Mouse (Mus musculus): ENCODE data around the gene Hes6. TPM values are rescaled to one million over a fixed set of nuclear protein-coding genes. Genes with fewer than 3 reads are reported as not detected.

The Hes6 gene
- total and polyA plus RNA-seq, 3 experiments, result 19.0 to 91.5 (median 42.2) TPM

- Histone ChIP-seq H3K36me3 (replicated peaks) (peaks cover 96% of the 10 kb centered on the region), H3K9me3 (replicated peaks) (no peaks in the 10 kb centered on the region), H3K27me3 (ENCODE audit: insufficient read depth, low read length) (no peaks in the 10 kb centered on the region), H3K4me1 (ENCODE audit: insufficient read depth, low read depth, low read length) (peaks cover 25% of the 10 kb centered on the region), H3K4me3 (ENCODE audit: low read depth, low read length) (no peak overlapping the region)
- DNase-seq (ENCODE audit: low spot score) (peak; percentile 70), ATAC-seq (ENCODE audit: extremely low read depth, insufficient number of reproducible peaks, low FRiP score, poor library complexity, severe bottlenecking) (peak; percentile 73)
- TF ChIP-seq GATA2 (IDR thresholded peaks at IDR 0.05; ENCODE audit: borderline replicate concordance, low read depth, low read length), result no peak
- TF ChIP-seq CTCF (IDR thresholded peaks at IDR 0.05; ENCODE audit: low read depth, low read length), result peak; percentile 96
Measured at GRCm38 (mm10) chr1:91380453-91381090, 33.3 kb downstream of the Hes6 start.

GRCm38 (mm10) chr1:91373414-91373835 is 40.4 kb downstream of the Hes6 start:
- Histone ChIP-seq H3K36me3 (replicated peaks) (peaks cover 100% of the 10 kb centered on the region), H3K4me1 (ENCODE audit: insufficient read depth, low read depth, low read length) (peaks cover 45% of the 10 kb centered on the region), H3K9me3 (replicated peaks) (no peaks in the 10 kb centered on the region), H3K4me3 (ENCODE audit: low read depth, low read length) (no peak overlapping the region), H3K27me3 (ENCODE audit: insufficient read depth, low read length) (no peaks in the 10 kb centered on the region)
- TF ChIP-seq GATA2 (IDR thresholded peaks at IDR 0.05; ENCODE audit: borderline replicate concordance, low read depth, low read length), result no peak
- no peak for TF ChIP-seq GATA1 (IDR thresholded peaks at IDR 0.05; ENCODE audit: borderline replicate concordance, low read length)
- no peak for TF ChIP-seq CTCF (IDR thresholded peaks at IDR 0.05; ENCODE audit: low read depth, low read length)
- no peak for TF ChIP-seq TAL1 (conservative IDR thresholded peaks at IDR 0.05; ENCODE audit: low read depth, low read length)
- no peak for TF ChIP-seq POLR2AphosphoS5 (IDR thresholded peaks at IDR 0.05; ENCODE audit: insufficient replicate concordance, low read depth, low read length)
- ATAC-seq (ENCODE audit: extremely low read depth, insufficient number of reproducible peaks, low FRiP score, poor library complexity, severe bottlenecking) (no peak), DNase-seq (ENCODE audit: low spot score) (no peak)

DNA sequence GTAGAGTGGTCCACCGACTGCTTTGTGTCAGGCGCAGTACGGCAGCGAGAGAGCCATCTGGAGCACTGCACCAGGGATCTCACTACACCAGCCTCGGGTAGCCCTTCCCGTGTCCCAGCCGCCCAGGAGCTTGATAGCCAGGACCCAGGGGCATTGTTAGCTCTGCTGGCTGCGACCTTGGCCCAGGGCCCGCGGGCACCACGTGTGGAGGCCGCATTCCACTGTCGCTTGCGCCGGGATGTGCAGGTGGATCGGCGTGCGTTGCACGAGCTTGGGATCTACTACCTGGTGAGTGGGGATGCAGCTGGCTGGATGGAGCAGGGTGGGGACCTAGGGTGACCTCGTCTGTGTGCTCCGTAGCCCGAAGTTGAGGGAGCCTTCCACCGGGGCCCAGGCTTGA is 43.8 kb downstream of the Hes6 start:
- Histone ChIP-seq H3K4me3 (ENCODE audit: low read depth, low read length) (0 out of 2 replicates have a peak overlapping the region, but pooled peaks have one; percentile 2), H3K4me1 (ENCODE audit: insufficient read depth, low read depth, low read length) (peaks cover 55% of the 10 kb centered on the region), H3K9me3 (replicated peaks) (no peaks in the 10 kb centered on the region), H3K27me3 (ENCODE audit: insufficient read depth, low read length) (peaks cover 4% of the 10 kb centered on the region), H3K36me3 (replicated peaks) (peaks cover 73% of the 10 kb centered on the region)
- TF ChIP-seq GATA1 (IDR thresholded peaks at IDR 0.05; ENCODE audit: borderline replicate concordance, low read length), result no peak
- TF ChIP-seq POLR2AphosphoS5 (IDR thresholded peaks at IDR 0.05; ENCODE audit: insufficient replicate concordance, low read depth, low read length), result peak; percentile 27; the same call in 1 of the 2 replicates
- ATAC-seq (ENCODE audit: extremely low read depth, insufficient number of reproducible peaks, low FRiP score, poor library complexity, severe bottlenecking) (no peak), DNase-seq (ENCODE audit: low spot score) (no peak)

DNA sequence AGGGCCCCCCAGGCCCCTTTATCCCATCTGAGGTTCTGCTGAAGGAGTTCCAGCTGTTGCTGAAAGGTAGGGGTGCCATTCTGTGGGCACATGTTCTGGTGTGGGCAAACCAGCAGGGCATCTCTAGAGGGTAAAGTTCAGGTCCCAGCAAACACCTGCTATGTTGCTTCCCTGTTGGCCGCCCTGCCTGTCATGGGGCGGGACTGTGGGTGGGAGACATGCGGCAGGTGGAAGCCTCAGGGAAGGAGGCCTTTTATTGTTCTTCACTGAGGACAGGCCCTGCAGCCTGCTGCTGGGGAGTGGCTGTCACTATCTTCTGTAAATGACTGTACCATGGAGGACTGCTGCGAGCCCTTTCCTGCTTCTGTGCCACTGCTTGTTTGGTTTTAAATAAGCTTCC is 44.4 kb downstream of the Hes6 start:
- H3K4me1 ChIP-seq (ENCODE audit: insufficient read depth, low read depth, low read length), result peaks cover 50% of the 10 kb centered on the region

GRCm38 (mm10) chr1:91367295-91367694 is 46.5 kb downstream of the Hes6 start:
- Histone ChIP-seq H3K4me1 (ENCODE audit: insufficient read depth, low read depth, low read length) (peaks cover 31% of the 10 kb centered on the region), H3K9me3 (replicated peaks) (no peaks in the 10 kb centered on the region), H3K36me3 (replicated peaks) (peaks cover 45% of the 10 kb centered on the region), H3K4me3 (ENCODE audit: low read depth, low read length) (peak overlapping the region; percentile 72; the same call in 1 of the 2 replicates), H3K27me3 (ENCODE audit: insufficient read depth, low read length) (peaks cover 22% of the 10 kb centered on the region)
- DNase-seq (ENCODE audit: low spot score) (no peak), ATAC-seq (ENCODE audit: extremely low read depth, insufficient number of reproducible peaks, low FRiP score, poor library complexity, severe bottlenecking) (no peak)
- TF ChIP-seq POLR2AphosphoS5 (IDR thresholded peaks at IDR 0.05; ENCODE audit: insufficient replicate concordance, low read depth, low read length), result no peak
- TF ChIP-seq TAL1 (conservative IDR thresholded peaks at IDR 0.05; ENCODE audit: low read depth, low read length), result no peak
- TF ChIP-seq GATA2 (IDR thresholded peaks at IDR 0.05; ENCODE audit: borderline replicate concordance, low read depth, low read length), result no peak
- no peak for TF ChIP-seq CTCF (IDR thresholded peaks at IDR 0.05; ENCODE audit: low read depth, low read length)
- TF ChIP-seq GATA1 (IDR thresholded peaks at IDR 0.05; ENCODE audit: borderline replicate concordance, low read length), result no peak

More for the DNA sequence above, 44.4 kb downstream of the Hes6 start:
- DNase-seq (ENCODE audit: low spot score), result peak; percentile 4
- ATAC-seq (ENCODE audit: extremely low read depth, insufficient number of reproducible peaks, low FRiP score, poor library complexity, severe bottlenecking), result no peak
- no peak overlapping the region for H3K4me3 ChIP-seq (ENCODE audit: low read depth, low read length)
- no peaks in the 10 kb centered on the region for H3K9me3 ChIP-seq (replicated peaks)
- TF ChIP-seq POLR2AphosphoS5 (IDR thresholded peaks at IDR 0.05; ENCODE audit: insufficient replicate concordance, low read depth, low read length) (no peak), CTCF (IDR thresholded peaks at IDR 0.05; ENCODE audit: low read depth, low read length) (no peak), GATA2 (IDR thresholded peaks at IDR 0.05; ENCODE audit: borderline replicate concordance, low read depth, low read length) (no peak), GATA1 (IDR thresholded peaks at IDR 0.05; ENCODE audit: borderline replicate concordance, low read length) (no peak), TAL1 (conservative IDR thresholded peaks at IDR 0.05; ENCODE audit: low read depth, low read length) (no peak)
- peaks cover 10% of the 10 kb centered on the region for H3K27me3 ChIP-seq (ENCODE audit: insufficient read depth, low read length)
- H3K36me3 ChIP-seq (replicated peaks), result peaks cover 66% of the 10 kb centered on the region

DNA sequence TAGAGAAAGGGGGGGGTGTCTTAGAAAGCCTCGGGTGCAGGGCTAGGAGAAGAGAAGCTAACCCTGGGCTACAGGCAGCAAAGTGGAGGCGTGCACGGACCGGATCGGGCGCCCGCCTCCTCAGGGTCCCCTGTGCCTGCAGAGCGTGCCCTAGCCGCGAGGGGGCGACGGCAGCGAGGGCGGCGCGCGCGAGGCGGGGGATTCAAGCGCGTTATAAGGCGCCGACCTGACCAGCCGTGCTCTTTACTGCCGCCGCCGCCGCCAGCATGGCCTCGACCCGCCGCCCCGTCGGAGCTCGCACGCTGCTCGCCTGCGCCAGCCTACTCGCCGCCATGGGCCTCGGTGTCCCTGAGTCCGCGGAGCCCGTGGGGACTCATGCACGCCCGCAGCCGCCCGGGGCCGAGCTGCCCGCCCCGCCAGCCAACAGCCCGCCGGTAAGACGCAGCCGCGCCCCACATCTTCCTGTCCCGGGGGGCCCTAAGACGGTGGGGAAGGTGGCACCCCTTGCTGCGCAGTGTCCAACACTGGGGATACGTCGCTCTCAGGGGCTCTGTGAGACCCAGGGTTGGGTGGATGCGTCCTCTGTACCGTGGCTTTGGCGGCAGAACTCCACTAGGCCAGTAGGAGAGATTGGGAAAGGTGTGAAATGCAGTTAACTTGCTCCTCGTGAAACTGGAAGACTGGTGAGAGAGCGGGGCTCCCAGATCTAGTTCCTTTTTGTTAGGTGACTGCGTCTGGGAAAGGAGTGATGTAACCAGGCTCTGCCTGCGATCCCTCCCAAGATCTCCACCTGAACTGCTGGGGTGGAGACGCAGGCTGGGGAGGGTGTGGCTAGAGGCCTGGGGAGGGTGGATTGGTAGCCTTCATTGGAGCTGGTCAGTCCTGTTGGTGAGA is 47.4 kb downstream of the Hes6 start, which contains the start of gene Erfe:
TSS of gene Erfe (plus strand) at position 216 of the 894 bp plus-strand sequence.
- TF ChIP-seq GATA1 (IDR thresholded peaks at IDR 0.05; ENCODE audit: borderline replicate concordance, low read length), result no peak
- TF ChIP-seq CTCF (IDR thresholded peaks at IDR 0.05; ENCODE audit: low read depth, low read length), result peak; percentile 90
- Histone ChIP-seq H3K36me3 (replicated peaks) (peaks cover 37% of the 10 kb centered on the region), H3K4me3 (ENCODE audit: low read depth, low read length) (peak within 1 kb of the TSS; percentile 72), H3K27me3 (ENCODE audit: insufficient read depth, low read length) (peaks cover 29% of the 10 kb centered on the region), H3K9me3 (replicated peaks) (no peaks in the 10 kb centered on the region), H3K4me1 (ENCODE audit: insufficient read depth, low read depth, low read length) (peaks cover 28% of the 10 kb centered on the region)
- DNase-seq (ENCODE audit: low spot score), result peak; percentile 92
- ATAC-seq (ENCODE audit: extremely low read depth, insufficient number of reproducible peaks, low FRiP score, poor library complexity, severe bottlenecking), result peak; percentile 42

Data from G1E (cell line).